Mouse (Mus musculus) splenic B cell, adult 2 months (primary cell): Measurements from ENCODE around the gene Cbfa2t2.

Experiments used
- DNase-seq: peaks from one replicate; pipeline ENCODE4 v3.0.0-alpha.2; 2011; ENCODE audit warnings: low read depth, low spot score
- H3K27me3 ChIP-seq: 2 replicates; pipeline ENCODE4 v1.6.1; 2012; ENCODE audit warnings: mild to moderate bottlenecking, low read length, moderate library complexity, mixed read lengths; ENCODE audit not compliant: control insufficient read depth, poor library complexity, insufficient read depth, severe bottlenecking
- H3K36me3 ChIP-seq: 2 replicates; pipeline ENCODE4 v1.6.1; 2012; ENCODE audit warnings: mild to moderate bottlenecking, low read length, moderate library complexity, mixed read lengths; ENCODE audit not compliant: control insufficient read depth, poor library complexity, insufficient read depth, severe bottlenecking

Gene Cbfa2t2

DNA sequence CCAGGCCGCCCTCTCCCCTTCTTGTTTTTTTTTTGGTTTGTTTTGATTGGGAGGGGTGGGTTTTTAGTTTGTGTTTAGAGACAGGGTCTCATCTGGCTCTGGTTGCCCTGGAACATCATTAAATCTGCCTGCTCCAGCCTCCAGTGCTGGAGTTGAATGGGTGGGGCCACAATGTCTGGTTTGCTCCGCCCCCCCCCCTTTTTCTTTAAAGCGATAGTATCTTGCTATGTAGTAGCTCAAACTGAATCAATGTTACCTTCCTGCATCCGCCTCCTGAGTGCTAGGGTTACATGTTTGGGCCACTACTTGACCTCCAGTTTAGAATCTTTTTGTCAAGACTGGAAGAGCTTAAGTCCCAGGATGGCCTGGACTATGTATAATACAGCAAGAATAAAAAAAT lies 135.0 kb downstream of the Cbfa2t2 start:
- Histone ChIP-seq H3K36me3 (no peaks in the 10 kb centered on the region), H3K27me3 (no peaks in the 10 kb centered on the region)
- no peak for DNase-seq

DNA sequence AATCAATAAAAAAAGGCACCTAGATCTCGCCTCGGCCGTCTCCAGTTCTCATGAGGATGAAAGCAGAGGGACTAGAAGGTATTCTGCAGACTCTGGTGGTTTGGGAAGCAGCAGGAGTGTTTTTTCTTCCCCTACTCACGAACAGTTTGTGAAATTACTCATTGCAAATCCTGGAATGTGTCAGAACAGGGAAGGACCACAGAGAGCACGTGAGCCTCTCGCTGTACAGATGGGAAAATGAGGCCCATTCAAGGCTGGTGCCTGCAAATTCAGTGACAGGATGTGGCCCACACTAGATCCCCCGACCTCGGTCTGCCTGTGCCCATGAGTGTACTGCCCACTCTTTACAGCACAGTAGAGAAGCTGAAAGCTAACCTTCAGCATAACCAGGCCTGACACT lies 135.7 kb downstream of the Cbfa2t2 start:
- H3K36me3 ChIP-seq = no peaks in the 10 kb centered on the region
- H3K27me3 ChIP-seq = no peaks in the 10 kb centered on the region
- no peak for DNase-seq

- no peak for DNase-seq
- Histone ChIP-seq H3K27me3 (no peaks in the 10 kb centered on the region), H3K36me3 (no peaks in the 10 kb centered on the region)
Observed at GRCm38 (mm10) chr2:154572996-154573395, 136.7 kb downstream of the Cbfa2t2 start.

- no peaks in the 10 kb centered on the region for H3K27me3 ChIP-seq
- no peaks in the 10 kb centered on the region for H3K36me3 ChIP-seq
- peak; percentile 75 for DNase-seq
Observed at GRCm38 (mm10) chr2:154574271-154574670, 138.0 kb downstream of the Cbfa2t2 start.

DNA sequence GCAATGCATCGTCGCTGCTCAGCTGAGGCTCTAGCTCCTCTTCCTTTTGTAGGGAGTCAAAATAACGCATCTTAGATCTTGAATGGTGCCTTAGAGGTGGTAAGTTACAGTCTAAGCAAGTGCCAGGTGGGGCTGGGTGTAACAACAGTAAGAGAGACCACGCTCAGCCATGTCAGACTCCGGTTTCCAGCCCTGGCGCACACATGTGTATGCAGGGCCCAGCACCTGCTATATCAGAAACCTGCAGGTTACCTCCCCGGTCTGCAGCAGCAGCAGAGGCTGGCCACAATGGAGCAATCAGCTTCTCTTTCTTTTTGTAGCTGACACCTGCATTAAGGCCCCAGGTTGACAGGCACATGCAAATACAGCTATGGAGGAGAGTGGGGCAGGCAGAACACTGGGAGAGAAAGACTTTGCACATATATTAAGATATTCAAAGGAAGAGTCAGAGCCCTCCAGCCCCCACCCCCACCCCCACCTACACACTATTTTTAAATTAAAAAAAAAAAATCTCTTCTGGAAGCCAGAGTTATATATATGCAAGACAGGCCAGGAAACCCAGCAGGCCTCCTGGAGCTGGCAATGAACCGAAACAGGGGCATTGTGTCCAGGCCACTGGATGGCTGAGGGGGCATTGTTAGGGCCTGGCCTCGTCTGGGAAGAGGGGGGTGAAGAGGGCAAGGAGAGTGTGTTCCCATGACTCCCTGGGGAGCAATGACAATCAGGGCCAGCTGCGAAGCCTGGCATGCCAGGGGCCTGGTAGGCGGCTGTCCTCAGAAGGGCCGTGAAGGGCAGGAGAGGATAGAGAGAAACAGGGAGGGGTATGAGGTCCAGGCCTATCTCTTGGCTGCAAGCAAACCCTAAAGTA lies 140.8 kb downstream of the Cbfa2t2 start:
- no peaks in the 10 kb centered on the region for H3K36me3 ChIP-seq
- DNase-seq = no peak
- no peaks in the 10 kb centered on the region for H3K27me3 ChIP-seq

GRCm38 (mm10) chr2:154577744-154578067 lies 141.4 kb downstream of the Cbfa2t2 start:
- no peaks in the 10 kb centered on the region for H3K27me3 ChIP-seq
- DNase-seq = no peak
- no peaks in the 10 kb centered on the region for H3K36me3 ChIP-seq

GRCm38 (mm10) chr2:154580586-154580985 lies 144.3 kb downstream of the Cbfa2t2 start:
- H3K27me3 ChIP-seq = no peaks in the 10 kb centered on the region
- DNase-seq = no peak
- H3K36me3 ChIP-seq = no peaks in the 10 kb centered on the region

- DNase-seq = no peak
- H3K36me3 ChIP-seq = 0 out of 2 replicates have a peak, but pooled peaks cover under 1% of the 10 kb centered on the region
Observed at GRCm38 (mm10) chr2:154581421-154581820, 145.1 kb downstream of the Cbfa2t2 start.

GRCm38 (mm10) chr2:154583906-154584872 lies 147.9 kb downstream of the Cbfa2t2 start:
- Histone ChIP-seq H3K27me3 (no peaks in the 10 kb centered on the region), H3K36me3 (peaks cover 10% of the 10 kb centered on the region)
- DNase-seq = no peak

More at GRCm38 (mm10) chr2:154581421-154581820, 145.1 kb downstream of the Cbfa2t2 start:
- no peaks in the 10 kb centered on the region for H3K27me3 ChIP-seq

- no peak for DNase-seq
- Histone ChIP-seq H3K36me3 (peaks cover 10% of the 10 kb centered on the region), H3K27me3 (no peaks in the 10 kb centered on the region)
Observed at GRCm38 (mm10) chr2:154584931-154585601, 148.8 kb downstream of the Cbfa2t2 start.

GRCm38 (mm10) chr2:154586405-154586804 lies 150.1 kb downstream of the Cbfa2t2 start:
- Histone ChIP-seq H3K36me3 (peaks cover 10% of the 10 kb centered on the region), H3K27me3 (no peaks in the 10 kb centered on the region)
- DNase-seq = peak; percentile 47
